Mouse (Mus musculus): ENCODE data around the gene Trim63. TPM values are rescaled to one million over a fixed set of nuclear protein-coding genes. Genes with fewer than 3 reads are reported as not detected.

The Trim63 gene
- polyA plus RNA-seq, 1 experiment from 2014 or later, result 0.11 TPM

Other genes with a start within 250 kb of the Trim63 start
- 2.2 and 2.7 TPM in 2 replicates for gene Cd52, start 220.0 kb upstream of the Trim63 start, polyA plus RNA-seq (2015; fragmentation: Nextera tagmentation; extraction: Ambion mirVana)
- 9.3 and 11.4 TPM in 2 replicates for gene Ubxn11, start 212.6 kb upstream of the Trim63 start, polyA plus RNA-seq (2015; fragmentation: Nextera tagmentation; extraction: Ambion mirVana)
- gene Sh3bgrl3, start 186.3 kb upstream of the Trim63 start, polyA plus RNA-seq (2015; fragmentation: Nextera tagmentation; extraction: Ambion mirVana), result 319 and 332 TPM in 2 replicates
- gene Cep85, start 128.0 kb upstream of the Trim63 start, polyA plus RNA-seq (2015; fragmentation: Nextera tagmentation; extraction: Ambion mirVana), result 19.9 and 22.4 TPM in 2 replicates
- not detected in 2 replicates for gene Gm7534, start 112.1 kb upstream of the Trim63 start, polyA plus RNA-seq (2015; fragmentation: Nextera tagmentation; extraction: Ambion mirVana)
- gene Catsper4, start 87.7 kb upstream of the Trim63 start, polyA plus RNA-seq (2015; fragmentation: Nextera tagmentation; extraction: Ambion mirVana), result not detected in 2 replicates
- 0.15 and 0.20 TPM in 2 replicates for gene Cnksr1, start 76.7 kb upstream of the Trim63 start, polyA plus RNA-seq (2015; fragmentation: Nextera tagmentation; extraction: Ambion mirVana)
- gene E130218I03Rik, start 71.5 kb upstream of the Trim63 start, polyA plus RNA-seq (2015; fragmentation: Nextera tagmentation; extraction: Ambion mirVana), result 0.17 and 0.62 TPM in 2 replicates
- 14.9 and 15.6 TPM in 2 replicates for gene Zfp593, start 69.5 kb upstream of the Trim63 start, polyA plus RNA-seq (2015; fragmentation: Nextera tagmentation; extraction: Ambion mirVana)
- gene Gm30191, start 68.2 kb upstream of the Trim63 start, polyA plus RNA-seq (2015; fragmentation: Nextera tagmentation; extraction: Ambion mirVana), result not detected in 2 replicates
- 6.2 and 8.1 TPM in 2 replicates for gene Grrp1, start 61.0 kb upstream of the Trim63 start, polyA plus RNA-seq (2015; fragmentation: Nextera tagmentation; extraction: Ambion mirVana)
- 42.3 and 44.0 TPM in 2 replicates for gene Pdik1l, start 27.2 kb upstream of the Trim63 start, polyA plus RNA-seq (2015; fragmentation: Nextera tagmentation; extraction: Ambion mirVana)
- gene Slc30a2, start 28.1 kb downstream of the Trim63 start, polyA plus RNA-seq (2015; fragmentation: Nextera tagmentation; extraction: Ambion mirVana), result 0.05 and 0.12 TPM in 2 replicates
- gene Extl1, start 68.7 kb downstream of the Trim63 start, polyA plus RNA-seq (2015; fragmentation: Nextera tagmentation; extraction: Ambion mirVana), result 0.16 and 0.40 TPM in 2 replicates
- 6.4 and 6.6 TPM in 2 replicates for gene Pafah2, start 81.2 kb downstream of the Trim63 start, polyA plus RNA-seq (2015; fragmentation: Nextera tagmentation; extraction: Ambion mirVana)
- gene Stmn1, start 153.2 kb downstream of the Trim63 start, polyA plus RNA-seq (2015; fragmentation: Nextera tagmentation; extraction: Ambion mirVana), result 7,568 and 8,132 TPM in 2 replicates
- 10.8 and 12.8 TPM in 2 replicates for gene Paqr7, start 181.6 kb downstream of the Trim63 start, polyA plus RNA-seq (2015; fragmentation: Nextera tagmentation; extraction: Ambion mirVana)
- gene Aunip, start 195.9 kb downstream of the Trim63 start, polyA plus RNA-seq (2015; fragmentation: Nextera tagmentation; extraction: Ambion mirVana), result 3.9 and 4.4 TPM in 2 replicates
- gene Mtfr1l, start 220.3 kb downstream of the Trim63 start, polyA plus RNA-seq (2015; fragmentation: Nextera tagmentation; extraction: Ambion mirVana), result 149 and 155 TPM in 2 replicates
- 11.1 and 11.5 TPM in 2 replicates for gene Selenon, start 237.0 kb downstream of the Trim63 start, polyA plus RNA-seq (2015; fragmentation: Nextera tagmentation; extraction: Ambion mirVana)

All from midbrain, embryonic 13.5 days (tissue).